Mouse (Mus musculus): Measurements from ENCODE around the gene Ttc8. TPM values are rescaled to one million over a fixed set of nuclear protein-coding genes. Genes with fewer than 3 reads are reported as not detected.
A peak's percentile ranks its signal among the peaks of the same experiment; 100 is the strongest.

The Ttc8 gene
- polyA plus RNA-seq, 1 experiment from 2014 or later, result 33.3 TPM

- Histone ChIP-seq H3K4me3 (replicated peaks; ENCODE audit: low read length) (no peak overlapping the region), H3K9me3 (ENCODE audit: control insufficient read depth, low read length) (no peaks in the 10 kb centered on the region), H3K9ac (no peak overlapping the region), H3K27ac (no peak overlapping the region), H3K27me3 (ENCODE audit: control insufficient read depth, insufficient read depth, low read length) (peaks cover 13% of the 10 kb centered on the region), H3K4me1 (replicated peaks; ENCODE audit: control insufficient read depth, insufficient read depth, low read length) (peaks cover 12% of the 10 kb centered on the region), H3K4me2 (replicated peaks) (no peak overlapping the region), H3K36me3 (replicated peaks; ENCODE audit: control insufficient read depth, insufficient read depth) (no peaks in the 10 kb centered on the region)
- ATAC-seq (ENCODE audit: low FRiP score) (0 out of 2 replicates have a peak, but pooled peaks have one; percentile 17), DNase-seq (ENCODE audit: low spot score) (no peak)
- WGBS, result 38% methylated on average over 1 of the region's 1 CpGs
These were observed 109.6 kb downstream of the Ttc8 start for GRCm38 (mm10) chr12:99030022-99030421.

Other genes starting within 250 kb of the Ttc8 start
- gene Ptpn21, start 183.2 kb upstream of the Ttc8 start, polyA plus RNA-seq (2014; fragmentation: Nextera tagmentation; extraction: Ambion mirVana), result 2.9 and 4.9 TPM in 2 replicates
- 120 and 123 TPM in 2 replicates for gene Zc3h14, start 173.6 kb upstream of the Ttc8 start, polyA plus RNA-seq (2014; fragmentation: Nextera tagmentation; extraction: Ambion mirVana)
- 14.3 and 18.7 TPM in 2 replicates for gene Eml5, start 19.1 kb upstream of the Ttc8 start, polyA plus RNA-seq (2014; fragmentation: Nextera tagmentation; extraction: Ambion mirVana)

All from hindbrain, embryonic 14.5 days (tissue).